Mouse (Mus musculus): ENCODE data around the gene Mta2.

- TF ChIP-seq CTCF (IDR thresholded peaks at IDR 0.05; ENCODE audit: low read depth) (no peak), EP300 (IDR thresholded peaks at IDR 0.05; ENCODE audit: low read depth) (peak; percentile 89)
Observed at GRCm38 (mm10) chr19:8927891-8928525, 13.7 kb upstream of the Mta2 start.

Measured in liver, postnatal 0 days (tissue).